Mouse (Mus musculus) lung, postnatal 0 days (tissue): Measurements from ENCODE around the gene Veph1.

Experiments
- CTCF ChIP-seq: IDR thresholded peaks from 2 replicates; pipeline ENCODE4 v1.5.1; 2016; ENCODE audit warnings: antibody characterized with exemption, mild to moderate bottlenecking
- EP300 ChIP-seq: IDR thresholded peaks from 2 replicates; pipeline ENCODE4 v1.6.1; 2016; ENCODE audit warnings: antibody characterized with exemption, mild to moderate bottlenecking, control low read depth

GRCm38 (mm10) chr3:66091746-66092145 lies 204.9 kb downstream of the Veph1 start:
- TF ChIP-seq CTCF, result no peak
- TF ChIP-seq EP300, result no peak
